Mouse (Mus musculus): ENCODE data around the gene Olig1. TPM values are rescaled to one million over a fixed set of nuclear protein-coding genes. Genes with fewer than 3 reads are reported as not detected.

The Olig1 gene
- polyA plus RNA-seq, 1 experiment from 2014 or later, result 0.04 TPM

- Histone ChIP-seq H3K4me1 (replicated peaks; ENCODE audit: control insufficient read depth, insufficient read depth) (no peaks in the 10 kb centered on the region), H3K36me3 (ENCODE audit: control insufficient read depth, insufficient read depth, low read length) (no peaks in the 10 kb centered on the region), H3K27me3 (ENCODE audit: control insufficient read depth, insufficient read depth, low read length) (no peaks in the 10 kb centered on the region), H3K27ac (replicated peaks) (no peak overlapping the region), H3K9me3 (ENCODE audit: control insufficient read depth, low read length) (no peaks in the 10 kb centered on the region), H3K9ac (ENCODE audit: low read length) (no peak overlapping the region), H3K4me3 (ENCODE audit: low read depth, low read length) (no peak overlapping the region), H3K4me2 (replicated peaks; ENCODE audit: low read depth) (no peak overlapping the region)
- DNase-seq (ENCODE audit: low spot score), result no peak
- ATAC-seq (ENCODE audit: low FRiP score, low TSS enrichment), result no peak
- WGBS, result 39% methylated on average over 16 of the region's 16 CpGs
- TF ChIP-seq EP300 (optimal IDR thresholded peaks at IDR 0.05) (no peak), CTCF (IDR thresholded peaks at IDR 0.05; ENCODE audit: low read depth) (no peak)
Measured at GRCm38 (mm10) chr16:91300641-91301441, 31.3 kb downstream of the Olig1 start.

GRCm38 (mm10) chr16:91301454-91301853 lies 31.9 kb downstream of the Olig1 start:
- Histone ChIP-seq H3K4me1 (replicated peaks; ENCODE audit: control insufficient read depth, insufficient read depth) (no peaks in the 10 kb centered on the region), H3K9me3 (ENCODE audit: control insufficient read depth, low read length) (no peaks in the 10 kb centered on the region), H3K4me3 (ENCODE audit: low read depth, low read length) (no peak overlapping the region), H3K4me2 (replicated peaks; ENCODE audit: low read depth) (no peak overlapping the region), H3K27me3 (ENCODE audit: control insufficient read depth, insufficient read depth, low read length) (no peaks in the 10 kb centered on the region), H3K9ac (ENCODE audit: low read length) (no peak overlapping the region), H3K27ac (replicated peaks) (no peak overlapping the region), H3K36me3 (ENCODE audit: control insufficient read depth, insufficient read depth, low read length) (no peaks in the 10 kb centered on the region)
- no peak for TF ChIP-seq CTCF (IDR thresholded peaks at IDR 0.05; ENCODE audit: low read depth)
- TF ChIP-seq EP300 (optimal IDR thresholded peaks at IDR 0.05), result no peak
- DNase-seq (ENCODE audit: low spot score) (no peak), ATAC-seq (ENCODE audit: low FRiP score, low TSS enrichment) (no peak)
- 46% methylated on average over 18 of the region's 18 CpGs for WGBS

GRCm38 (mm10) chr16:91303776-91304709 lies 34.5 kb downstream of the Olig1 start:
- TF ChIP-seq EP300 (optimal IDR thresholded peaks at IDR 0.05) (no peak), CTCF (IDR thresholded peaks at IDR 0.05; ENCODE audit: low read depth) (no peak)
- H3K9me3 ChIP-seq (ENCODE audit: control insufficient read depth, low read length), result no peaks in the 10 kb centered on the region
- no peaks in the 10 kb centered on the region for H3K4me1 ChIP-seq (replicated peaks; ENCODE audit: control insufficient read depth, insufficient read depth)
- DNase-seq (ENCODE audit: low spot score) (no peak), ATAC-seq (ENCODE audit: low FRiP score, low TSS enrichment) (no peak)
- 44% methylated on average over 26 of the region's 26 CpGs for WGBS
- no peak overlapping the region for H3K9ac ChIP-seq (ENCODE audit: low read length)
- H3K27me3 ChIP-seq (ENCODE audit: control insufficient read depth, insufficient read depth, low read length), result no peaks in the 10 kb centered on the region
- no peak overlapping the region for H3K27ac ChIP-seq (replicated peaks)
- no peak overlapping the region for H3K4me2 ChIP-seq (replicated peaks; ENCODE audit: low read depth)
- no peaks in the 10 kb centered on the region for H3K36me3 ChIP-seq (ENCODE audit: control insufficient read depth, insufficient read depth, low read length)
- no peak overlapping the region for H3K4me3 ChIP-seq (ENCODE audit: low read depth, low read length)

- Histone ChIP-seq H3K36me3 (ENCODE audit: control insufficient read depth, insufficient read depth, low read length) (no peaks in the 10 kb centered on the region), H3K4me2 (replicated peaks; ENCODE audit: low read depth) (no peak overlapping the region), H3K27me3 (ENCODE audit: control insufficient read depth, insufficient read depth, low read length) (no peaks in the 10 kb centered on the region), H3K4me1 (replicated peaks; ENCODE audit: control insufficient read depth, insufficient read depth) (no peaks in the 10 kb centered on the region), H3K27ac (replicated peaks) (no peak overlapping the region), H3K9ac (ENCODE audit: low read length) (no peak overlapping the region), H3K9me3 (ENCODE audit: control insufficient read depth, low read length) (no peaks in the 10 kb centered on the region), H3K4me3 (ENCODE audit: low read depth, low read length) (no peak overlapping the region)
- TF ChIP-seq CTCF (IDR thresholded peaks at IDR 0.05; ENCODE audit: low read depth) (no peak), EP300 (optimal IDR thresholded peaks at IDR 0.05) (no peak)
- DNase-seq (ENCODE audit: low spot score), result no peak
- ATAC-seq (ENCODE audit: low FRiP score, low TSS enrichment), result no peak
- WGBS, result 71% methylated on average over 16 of the region's 16 CpGs
Measured at GRCm38 (mm10) chr16:91305512-91306111, 36.0 kb downstream of the Olig1 start.

DNA sequence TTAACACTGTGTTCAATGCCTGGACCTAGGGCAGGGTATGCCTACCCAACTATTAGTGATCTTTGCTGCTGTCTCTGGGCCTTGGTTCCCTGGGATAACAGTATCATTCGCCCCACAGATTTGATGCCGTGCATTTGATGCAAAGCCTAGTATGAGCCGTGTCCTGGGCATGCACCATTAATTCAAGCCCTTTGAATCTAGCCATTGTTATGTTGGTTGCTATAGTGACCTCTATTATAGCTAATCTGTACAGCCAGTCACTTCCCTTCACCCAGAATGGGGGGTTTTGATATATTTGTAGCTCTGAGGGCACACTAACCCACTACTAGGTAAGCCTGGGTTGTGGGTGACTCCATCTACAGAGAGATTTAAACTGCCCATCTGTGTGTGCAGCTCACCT lies 40.3 kb downstream of the Olig1 start:
- Histone ChIP-seq H3K9ac (ENCODE audit: low read length) (no peak overlapping the region), H3K27me3 (ENCODE audit: control insufficient read depth, insufficient read depth, low read length) (no peaks in the 10 kb centered on the region), H3K36me3 (ENCODE audit: control insufficient read depth, insufficient read depth, low read length) (no peaks in the 10 kb centered on the region), H3K4me2 (replicated peaks; ENCODE audit: low read depth) (no peak overlapping the region), H3K9me3 (ENCODE audit: control insufficient read depth, low read length) (no peaks in the 10 kb centered on the region), H3K27ac (replicated peaks) (no peak overlapping the region), H3K4me3 (ENCODE audit: low read depth, low read length) (no peak overlapping the region), H3K4me1 (replicated peaks; ENCODE audit: control insufficient read depth, insufficient read depth) (no peaks in the 10 kb centered on the region)
- DNase-seq (ENCODE audit: low spot score) (no peak), ATAC-seq (ENCODE audit: low FRiP score, low TSS enrichment) (no peak)
- no peak for TF ChIP-seq CTCF (IDR thresholded peaks at IDR 0.05; ENCODE audit: low read depth)
- no peak for TF ChIP-seq EP300 (optimal IDR thresholded peaks at IDR 0.05)
- 83% methylated on average over 3 of the region's 3 CpGs for WGBS
